Comparison of ENCODE assay signal across 17 mouse cellular contexts in the genomic region with DNA sequence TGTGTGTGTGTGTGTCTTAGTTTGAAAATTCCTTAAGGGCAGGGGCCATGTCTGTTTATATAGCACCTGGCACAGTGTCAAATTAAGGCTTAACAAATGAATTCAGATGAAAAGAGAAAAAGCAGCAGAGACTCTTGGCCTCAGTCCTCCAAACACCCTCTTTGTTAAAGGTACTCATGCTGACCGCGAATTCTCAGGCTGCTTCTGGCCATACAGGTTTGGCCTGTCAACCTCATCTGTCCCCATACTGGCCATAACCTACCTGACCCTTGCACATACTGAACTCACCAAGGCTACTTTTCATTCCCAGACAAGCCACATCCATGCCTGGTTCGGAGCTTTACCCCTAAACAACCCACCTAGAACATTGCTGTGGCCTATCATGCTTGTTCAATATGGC. TPM values are rescaled to one million over a fixed set of nuclear protein-coding genes. Genes with fewer than 3 reads are reported as not detected.
DNase-seq lines count a peak whose midpoint lies in the region; ATAC-seq lines count a peak whose summit lies in the region.
"Had no signal": no experiment of that assay in that cellular context is flagged by ENCODE, and none has a peak within 500 bp of the region (broad histone marks: within the 10 kb centered on the region; RNA-seq: fewer than 3 reads in every experiment).

No protein-coding gene starts in this region.

- H3K27me3 ChIP-seq in hindbrain, embryonic 14.5 days (ENCODE audit: control insufficient read depth, insufficient read depth, low read length), result no peaks in the 10 kb centered on the region
- H3K27me3 ChIP-seq in hindbrain, embryonic 10.5 days (ENCODE audit: insufficient read depth, poor library complexity, severe bottlenecking), result peaks cover 15% of the 10 kb centered on the region; the same call in 1 of the 2 replicates
- no peaks in the 10 kb centered on the region for H3K27me3 ChIP-seq in neural tube, embryonic 13.5 days
- H3K27me3 ChIP-seq: limb, embryonic 13.5 days had no signal

- no peak overlapping the region for H3K9ac ChIP-seq in hindbrain, embryonic 14.5 days
- H3K9ac ChIP-seq in neural tube, embryonic 13.5 days, result no peak overlapping the region
- H3K9ac ChIP-seq: forebrain, embryonic 13.5 days; limb, embryonic 13.5 days; liver, embryonic 12.5 days had no signal

- no peak overlapping the region for H3K4me3 ChIP-seq in hindbrain, embryonic 14.5 days (replicated peaks; ENCODE audit: low read length)
- H3K4me3 ChIP-seq in hindbrain, embryonic 10.5 days, result no peak overlapping the region
- no peak overlapping the region for H3K4me3 ChIP-seq in neural tube, embryonic 13.5 days
- H3K4me3 ChIP-seq: forebrain, embryonic 13.5 days; gastrocnemius, adult 2 months; limb, embryonic 13.5 days; liver, embryonic 12.5 days had no signal

- ATAC-seq in hindbrain, embryonic 14.5 days (ENCODE audit: low FRiP score), result no peak
- no peak for ATAC-seq in neural tube, embryonic 13.5 days (ENCODE audit: low read depth)
- ATAC-seq: CD4-positive, CD25-positive, alpha-beta regulatory T cell, adult 4 months; forebrain, embryonic 13.5 days; liver, embryonic 12.5 days had no signal

- WGBS in hindbrain, embryonic 14.5 days, result 68% methylated on average over 3 of the region's 3 CpGs
- WGBS in hindbrain, embryonic 10.5 days, result 85% methylated on average over 3 of the region's 3 CpGs
- 74% methylated on average over 3 of the region's 3 CpGs for WGBS in neural tube, embryonic 13.5 days

- no peaks in the 10 kb centered on the region for H3K9me3 ChIP-seq in hindbrain, embryonic 14.5 days (ENCODE audit: control insufficient read depth, low read length)
- H3K9me3 ChIP-seq in hindbrain, embryonic 10.5 days, result no peaks in the 10 kb centered on the region
- H3K9me3 ChIP-seq in neural tube, embryonic 13.5 days, result no peaks in the 10 kb centered on the region
- H3K9me3 ChIP-seq: forebrain, embryonic 13.5 days; limb, embryonic 13.5 days; liver, embryonic 12.5 days had no signal

- H3K27ac ChIP-seq in hindbrain, embryonic 14.5 days, result peak overlapping the region; percentile 45; the same call in 1 of the 2 replicates
- no peak overlapping the region for H3K27ac ChIP-seq in hindbrain, embryonic 10.5 days
- H3K27ac ChIP-seq in neural tube, embryonic 13.5 days (replicated peaks), result peak overlapping the region; percentile 88
- H3K27ac ChIP-seq: forebrain, embryonic 13.5 days; gastrocnemius, adult 2 months; limb, embryonic 13.5 days; liver, embryonic 12.5 days had no signal

- peaks cover 10% of the 10 kb centered on the region; the same call in 1 of the 2 replicates for H3K4me1 ChIP-seq in hindbrain, embryonic 14.5 days (replicated peaks; ENCODE audit: control insufficient read depth, insufficient read depth, low read length)
- peaks cover 23% of the 10 kb centered on the region for H3K4me1 ChIP-seq in hindbrain, embryonic 10.5 days (replicated peaks)
- H3K4me1 ChIP-seq in neural tube, embryonic 13.5 days (replicated peaks), result peaks cover 50% of the 10 kb centered on the region
- H3K4me1 ChIP-seq: liver, embryonic 12.5 days had no signal

- no peaks in the 10 kb centered on the region for H3K36me3 ChIP-seq in hindbrain, embryonic 14.5 days (replicated peaks; ENCODE audit: control insufficient read depth, insufficient read depth)
- no peaks in the 10 kb centered on the region for H3K36me3 ChIP-seq in hindbrain, embryonic 10.5 days
- no peaks in the 10 kb centered on the region for H3K36me3 ChIP-seq in neural tube, embryonic 13.5 days
- H3K36me3 ChIP-seq: limb, embryonic 13.5 days had no signal

- no peak for DNase-seq in hindbrain, embryonic 14.5 days (ENCODE audit: low spot score)
- no peak for DNase-seq in hindbrain, embryonic 10.5 days (ENCODE audit: low spot score)
- DNase-seq in kidney, postnatal 14 days, result peak; percentile 40
- no peak for DNase-seq in kidney, postnatal 36 days
- no peak for DNase-seq in neural tube, embryonic 10.5 days (ENCODE audit: extremely low spot score, low spot score)
- DNase-seq in right cerebral cortex, adult 18-20 months, result no peak
- DNase-seq: adrenal gland, postnatal 25 days; cerebellum, adult 8-10 months; cerebellum, postnatal 36 days; gastrocnemius, adult 2 months; heart, postnatal 36 days; layer of hippocampus, adult 9-11 months had no signal

- H3K4me2 ChIP-seq in hindbrain, embryonic 14.5 days (replicated peaks), result no peak overlapping the region
- H3K4me2 ChIP-seq in neural tube, embryonic 13.5 days, result no peak overlapping the region
- H3K4me2 ChIP-seq: forebrain, embryonic 13.5 days; limb, embryonic 13.5 days; liver, embryonic 12.5 days had no signal

RNA-seq across cellular contexts. Expression of a gene that starts 45.8 kb away (rescaled TPM):
- 0.44 and 1.4 TPM in 2 replicates for polyA plus RNA-seq in hindbrain, embryonic 14.5 days (2014; fragmentation: Nextera tagmentation; extraction: Ambion mirVana)
- polyA plus RNA-seq in hindbrain, embryonic 10.5 days (2016; fragmentation: Nextera tagmentation; extraction: Ambion mirVana), result 0.86 and 0.90 TPM in 2 replicates
- 0.25 and 1.3 TPM in 2 replicates for polyA plus RNA-seq in neural tube, embryonic 13.5 days (2015; fragmentation: Nextera tagmentation; extraction: Ambion mirVana)
